Mouse (Mus musculus) frontal cortex, postnatal 14 days (tissue): ENCODE results near the gene Olfr776.
"Not testable (repeated sequence)": the region's sequence is repeated elsewhere in the genome, so short reads cannot be mapped to it uniquely, and the experiment has no call there.

Experiments
- DNase-seq, 2 experiments: peaks; one replicate each; pipeline ENCODE4 v3.0.0; 2022; ENCODE audit warnings: low spot score in 2 of 2

Gene Olfr776

DNA sequence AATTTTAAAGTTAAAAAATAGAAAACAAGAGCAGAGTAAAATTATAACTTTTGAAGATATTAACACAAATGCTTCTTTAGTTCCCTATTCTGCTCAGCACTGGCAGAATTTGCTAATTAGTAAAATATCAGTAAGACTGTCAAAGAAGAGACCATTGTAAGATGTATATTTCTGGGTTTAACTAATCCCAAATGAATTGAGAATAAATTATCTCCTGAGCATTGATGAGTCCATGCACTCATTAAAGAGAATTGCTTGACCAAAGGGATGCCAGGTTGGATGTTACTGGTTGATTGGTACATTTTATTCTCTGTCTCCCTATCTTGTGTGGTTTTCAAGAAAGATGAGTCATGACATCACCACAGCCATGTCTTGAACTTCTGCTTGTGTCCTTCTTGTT lies at the start of gene Olfr776:
Gene Olfr776, plus strand, starts transcription at position 301 of the 400 bp plus-strand sequence.
- DNase-seq: no peak

DNA sequence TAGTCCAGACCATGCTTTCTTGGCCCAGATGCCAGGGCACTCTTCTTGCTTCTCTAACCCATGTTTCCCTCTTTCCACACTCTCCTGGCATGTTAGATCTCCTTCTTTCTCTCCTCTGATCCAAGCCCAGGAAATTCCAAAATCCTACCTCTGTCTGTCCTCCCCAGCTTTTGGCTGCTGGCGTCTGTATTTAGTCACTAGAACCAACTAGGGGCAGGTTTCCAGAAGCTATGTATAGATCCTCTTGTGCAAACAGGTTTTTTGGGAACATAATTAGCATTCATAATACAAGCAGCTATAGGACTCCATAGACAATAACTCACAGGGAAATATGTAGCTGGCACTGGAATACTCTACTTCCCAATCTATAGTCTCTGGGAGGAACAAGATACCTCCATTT lies 28.2 kb upstream of the Olfr776 start:
- DNase-seq: no peak

DNA sequence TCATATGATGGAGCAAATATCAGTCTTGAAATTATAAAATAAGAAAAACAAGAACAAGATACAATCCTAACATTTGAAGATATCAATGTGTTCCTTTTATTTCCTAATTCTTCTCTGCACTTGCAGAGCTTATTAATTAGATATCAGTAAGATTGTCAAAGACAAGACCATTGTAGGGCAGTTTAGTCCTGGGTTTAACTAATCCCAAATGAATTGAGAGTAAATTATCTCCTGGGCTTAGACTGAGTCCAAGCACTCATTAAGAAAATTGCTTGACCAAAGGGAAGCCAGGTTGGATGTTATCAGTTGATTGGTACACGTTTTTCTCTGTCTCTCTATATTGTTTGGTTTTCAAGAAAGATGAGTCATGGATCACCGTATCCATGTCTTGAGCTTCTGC lies 23.0 kb upstream of the Olfr776 start, which contains the start of gene Olfr774:
Gene Olfr774, plus strand, starts transcription at position 301 of the 400 bp plus-strand sequence.
- DNase-seq: no peak

DNA sequence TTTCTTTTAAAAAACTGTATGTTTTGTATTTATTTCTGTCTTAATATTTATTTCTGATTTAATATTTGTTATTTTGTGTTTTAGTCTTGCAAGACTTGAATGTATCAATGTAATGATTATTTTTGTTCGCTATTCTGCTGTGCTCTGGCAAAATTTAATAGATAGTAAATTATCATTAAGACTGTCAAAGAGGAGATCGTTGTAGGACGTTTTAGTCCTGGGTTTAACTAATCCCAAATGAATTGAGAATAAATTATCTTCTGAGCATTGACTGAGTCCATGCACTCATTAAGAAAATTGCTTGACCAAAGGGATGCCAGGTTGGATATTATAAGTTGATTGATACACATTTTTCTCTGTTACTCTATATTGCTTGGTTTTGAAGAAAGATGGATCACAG lies 10.8 kb upstream of the Olfr776 start, which contains the start of gene Olfr775:
Gene Olfr775, plus strand, starts transcription at position 301 of the 400 bp plus-strand sequence.
- no peak for DNase-seq

DNA sequence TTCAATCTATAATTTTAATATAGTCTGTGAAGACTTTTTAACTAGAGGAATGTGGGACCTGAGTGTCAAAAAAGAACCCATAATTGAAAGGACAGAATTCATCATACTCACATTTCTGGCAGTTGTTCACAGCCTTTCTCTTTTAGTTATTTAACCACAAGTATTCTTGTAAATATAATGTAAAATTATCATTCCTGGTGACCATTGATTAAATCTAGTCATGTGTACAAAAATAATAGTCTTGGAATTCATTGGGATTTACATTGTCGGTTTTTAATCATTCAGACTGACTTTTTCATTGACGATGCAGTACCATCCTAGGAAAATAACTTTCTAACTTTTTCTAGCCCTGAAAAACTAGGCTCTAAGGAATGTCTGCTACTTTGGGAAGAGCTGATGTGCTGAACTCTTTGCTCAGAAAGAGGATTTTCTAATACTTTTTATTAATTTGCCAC lies 12.2 kb downstream of the Olfr776 start, which contains the start of gene Olfr777:
Gene Olfr777, minus strand, starts transcription at position 405 of the 455 bp plus-strand sequence.
- DNase-seq: no peak

DNA sequence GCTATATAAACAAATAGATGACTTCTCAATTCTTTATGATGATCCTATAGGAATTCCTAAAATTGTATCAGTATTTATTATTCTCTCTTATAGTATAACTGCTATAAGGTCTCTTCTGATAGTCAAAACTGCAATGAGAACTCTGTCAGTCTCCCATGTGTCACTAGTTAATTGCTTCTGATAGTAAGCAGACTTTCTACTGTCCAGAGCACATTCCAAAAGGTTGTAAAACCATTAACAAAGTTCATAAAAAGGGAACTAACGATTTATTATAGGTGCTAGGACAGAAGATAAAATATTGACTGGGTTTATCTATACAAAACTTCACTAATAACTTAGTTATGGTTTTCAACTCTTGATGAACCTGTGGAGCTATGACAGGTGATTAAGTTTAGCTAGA lies 54.0 kb downstream of the Olfr776 start:
- DNase-seq: not testable (repeated sequence)

DNA sequence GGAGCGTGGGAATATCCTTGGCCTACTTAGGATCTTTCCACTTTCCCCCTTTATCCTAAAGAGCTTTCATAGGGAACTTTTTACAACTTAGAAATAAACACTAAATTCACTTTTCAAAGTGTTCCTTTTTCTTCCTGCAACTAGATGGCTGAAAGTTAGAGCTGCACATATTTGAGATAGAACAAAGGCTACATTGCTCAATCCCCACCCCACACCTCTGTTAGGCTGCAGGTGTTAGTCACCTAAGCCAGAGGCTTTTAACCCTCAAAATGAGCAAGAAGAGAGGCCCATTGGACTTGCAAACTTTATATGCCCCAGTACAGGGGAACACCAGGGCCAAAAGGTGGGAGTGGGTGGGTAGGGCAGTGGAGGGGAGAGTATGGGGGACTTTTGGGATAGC lies 54.6 kb downstream of the Olfr776 start:
- not testable (repeated sequence) for DNase-seq
